Mouse (Mus musculus) brain, adult 10 weeks (tissue): ENCODE measurements around the gene Mcm3. TPM values are rescaled to one million over a fixed set of nuclear protein-coding genes. Genes with fewer than 3 reads are reported as not detected.

Experiments used
- polyA plus RNA-seq: library from polyadenylated mRNA; stranded (reverse); fragments of 350-450 nt; fragmentation: Illumina TruSeq; extraction: RNeasy Lipid Tissue Mini Kit (QIAGEN cat#74804); gene quantifications from one replicate; pipeline ENCODE4 v1.2.3, GENCODE M21; 2015; ENCODE audit warnings: low read depth, low replicate concordance

Gene Mcm3
- 2.6 TPM for polyA plus RNA-seq

DNA sequence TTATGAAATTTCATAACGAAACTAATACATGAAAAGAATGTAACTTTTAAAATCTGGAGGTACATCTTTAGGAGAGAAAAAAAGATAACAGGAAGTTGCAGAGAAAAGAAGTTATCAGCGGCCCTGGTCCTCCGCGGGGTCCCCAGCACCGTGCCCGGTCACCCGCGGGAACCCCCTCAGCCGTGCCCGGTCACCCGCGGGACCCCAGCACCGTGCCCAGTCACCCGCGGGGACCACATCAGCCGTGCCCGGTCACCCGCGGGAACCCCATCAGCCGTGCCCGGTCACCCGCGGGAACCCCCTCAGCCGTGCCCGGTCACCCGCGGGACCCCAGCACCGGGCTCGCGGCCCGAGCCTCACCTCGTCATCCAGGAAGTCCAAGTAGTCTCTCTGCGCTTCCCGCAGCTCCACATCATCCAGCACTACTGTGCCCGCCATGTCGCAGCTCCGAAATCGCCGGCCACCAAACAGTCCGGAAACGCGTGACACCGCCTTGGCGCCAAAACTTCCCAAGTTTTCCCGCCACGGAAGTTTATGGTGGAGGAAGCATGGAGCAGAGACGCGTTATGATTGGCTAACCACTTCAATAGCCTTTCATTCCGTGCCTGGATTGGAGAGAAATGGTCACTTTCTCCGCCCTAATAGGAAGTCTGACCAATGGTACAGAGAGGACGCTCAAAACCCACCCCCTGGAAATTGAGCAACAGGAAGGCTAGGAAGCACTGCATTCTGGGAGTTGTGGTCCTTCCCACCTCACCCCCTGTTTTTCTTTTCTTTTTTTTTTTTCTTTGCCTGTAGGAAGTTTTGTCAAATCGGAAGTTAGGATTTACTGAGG is at the start of gene Mcm3:
Gene Mcm3 (minus strand): TSS at position 542 of the 835 bp plus-strand sequence.

DNA sequence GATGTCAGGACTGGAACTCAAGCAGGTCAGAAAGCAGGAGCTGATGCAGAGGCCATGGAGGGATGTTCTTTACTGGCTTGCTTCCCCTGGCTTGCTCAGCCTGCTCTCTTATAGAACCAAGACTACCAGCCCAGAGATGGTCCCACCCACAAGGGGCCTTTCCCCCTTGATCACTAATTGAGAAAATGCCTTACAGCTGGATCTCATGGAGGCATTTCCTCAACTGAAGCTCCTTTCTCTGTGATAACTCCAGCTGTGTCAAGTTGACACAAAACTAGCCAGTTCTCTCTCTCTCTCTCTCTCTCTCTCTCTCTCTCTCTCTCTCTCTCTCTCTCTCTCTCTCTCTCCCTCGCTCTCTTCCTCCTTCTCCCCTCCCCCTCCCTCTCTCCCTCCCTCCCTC is 29.6 kb downstream of the Mcm3 start, which contains the start of gene Il17f:
Gene Il17f (minus strand): TSS at position 101 of the 400 bp plus-strand sequence.

Other genes starting within 250 kb of the Mcm3 start
- gene Pkhd1, start 202.2 kb downstream of the Mcm3 start, polyA plus RNA-seq: not detected
- gene Il17a, start 89.4 kb downstream of the Mcm3 start, polyA plus RNA-seq: not detected
- gene Il17f, start 29.7 kb downstream of the Mcm3 start, polyA plus RNA-seq: not detected
- gene Paqr8, start 70.3 kb upstream of the Mcm3 start, polyA plus RNA-seq: 78.2 TPM
- gene Efhc1, start 131.3 kb upstream of the Mcm3 start, polyA plus RNA-seq: 1.4 TPM